In the genomic region with DNA sequence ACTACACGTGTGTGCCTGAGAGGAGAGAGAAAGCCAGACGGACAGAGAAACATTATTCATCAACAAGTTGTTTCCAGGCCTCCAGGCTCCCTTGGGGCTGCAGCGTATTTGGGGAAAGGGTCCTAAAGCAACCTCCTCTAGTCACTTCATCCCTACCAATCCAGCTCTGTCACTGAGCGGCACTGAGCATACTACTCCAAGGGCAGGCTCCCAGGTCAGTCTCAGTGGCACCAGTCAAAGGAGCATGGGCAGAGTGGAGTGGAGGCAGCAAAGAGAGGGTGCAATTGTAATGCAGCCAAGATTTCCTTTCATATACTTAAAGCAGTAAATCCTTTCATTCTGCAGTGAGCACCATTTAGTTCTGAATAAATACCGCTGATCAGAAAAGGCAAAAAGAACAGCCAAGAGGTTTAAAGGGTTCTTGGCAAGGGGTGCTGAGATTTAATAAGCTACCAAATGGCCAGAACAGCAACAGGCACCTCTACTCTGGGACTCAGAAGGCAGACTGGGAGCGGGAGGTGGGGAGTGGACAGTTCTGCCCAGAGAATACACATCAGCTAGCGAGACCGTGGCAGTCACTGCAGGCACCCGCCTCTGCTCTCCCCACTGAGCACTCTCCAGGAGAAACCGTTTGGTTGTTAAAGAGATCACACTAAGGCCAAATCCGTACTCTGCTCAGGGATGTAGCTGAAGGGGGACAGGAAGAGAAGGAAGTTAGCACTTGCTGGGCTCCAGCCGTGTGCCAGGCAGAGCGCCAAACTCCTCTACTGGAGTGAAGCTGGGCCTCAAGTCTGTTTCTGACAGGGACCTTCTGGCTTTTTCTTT, we compare ENCODE assay signal across 8 mouse cellular contexts. TPM values are rescaled to one million over a fixed set of nuclear protein-coding genes. Genes with fewer than 3 reads are reported as not detected.
DNase-seq lines count a peak whose midpoint lies in the region; ATAC-seq and TF ChIP-seq lines count a peak whose summit lies in the region.
"Had no signal": no experiment of that assay in that cellular context is flagged by ENCODE, and none has a peak within 500 bp of the region (broad histone marks: within the 10 kb centered on the region; RNA-seq: fewer than 3 reads in every experiment).

No protein-coding gene starts in this region.

- no peak for TF ChIP-seq POLR2A in myocyte (IDR thresholded peaks at IDR 0.05; ENCODE audit: insufficient read length, low read depth)
- TF ChIP-seq POLR2A in thymus, adult 2 months (IDR thresholded peaks at IDR 0.05; ENCODE audit: control insufficient read depth, extremely low read depth, insufficient read depth, low read length, poor library complexity): no peak

- H3K27ac ChIP-seq in layer of hippocampus, adult 2 months: peak overlapping the region; percentile 72
- H3K27ac ChIP-seq in intestine, embryonic 15.5 days: peak overlapping the region; percentile 27; the same call in 1 of the 2 replicates
- H3K27ac ChIP-seq in thymus, adult 2 months (ENCODE audit: control insufficient read depth, insufficient read depth, low read length): no peak overlapping the region
- H3K27ac ChIP-seq: midbrain, embryonic 12.5 days had no signal

- H3K36me3 ChIP-seq in intestine, embryonic 15.5 days: no peaks in the 10 kb centered on the region
- no peaks in the 10 kb centered on the region for H3K36me3 ChIP-seq in myocyte (ENCODE audit: control insufficient read depth, insufficient read depth)
- no peaks in the 10 kb centered on the region for H3K36me3 ChIP-seq in thymus, adult 2 months (ENCODE audit: control insufficient read depth, insufficient read depth, low read length)

- ATAC-seq in intestine, embryonic 15.5 days: no peak

- no peak overlapping the region for H3K4me3 ChIP-seq in layer of hippocampus, adult 2 months
- H3K4me3 ChIP-seq in intestine, embryonic 15.5 days (replicated peaks): no peak overlapping the region
- H3K4me3 ChIP-seq in myocyte: no peak overlapping the region
- H3K4me3 ChIP-seq in thymus, adult 2 months (ENCODE audit: control insufficient read depth, insufficient read depth, low read length): no peak overlapping the region
- H3K4me3 ChIP-seq: midbrain, embryonic 12.5 days had no signal

- 65% methylated on average over 13 of the region's 13 CpGs for WGBS in intestine, embryonic 15.5 days
- 75% methylated on average over 13 of the region's 13 CpGs for WGBS in thymus, adult 2 months

- no peak overlapping the region for H3K4me2 ChIP-seq in intestine, embryonic 15.5 days (replicated peaks)
- H3K4me2 ChIP-seq in myocyte (ENCODE audit: low read depth): no peak overlapping the region
- H3K4me2 ChIP-seq: midbrain, embryonic 12.5 days had no signal

- H3ac ChIP-seq in myocyte (ENCODE audit: control insufficient read depth, insufficient read length): no peak overlapping the region

- TF ChIP-seq CTCF in layer of hippocampus, adult 2 months (conservative IDR thresholded peaks at IDR 0.05): no peak
- no peak for TF ChIP-seq CTCF in thymus, adult 2 months (IDR thresholded peaks at IDR 0.05; ENCODE audit: borderline replicate concordance, control insufficient read depth, extremely low read depth, insufficient read depth, low read length, poor library complexity)

- no peaks in the 10 kb centered on the region for H3K79me2 ChIP-seq in myocyte (ENCODE audit: control insufficient read depth, insufficient read depth)

- no peaks in the 10 kb centered on the region for H3K27me3 ChIP-seq in intestine, embryonic 15.5 days (replicated peaks)
- H3K27me3 ChIP-seq in myocyte (ENCODE audit: control insufficient read depth, insufficient read depth, insufficient read length): no peaks in the 10 kb centered on the region
- H3K27me3 ChIP-seq in thymus, adult 2 months (ENCODE audit: control insufficient read depth, insufficient read depth, low read length): no peaks in the 10 kb centered on the region
- H3K27me3 ChIP-seq: midbrain, embryonic 12.5 days had no signal

- no peak overlapping the region for H3K9ac ChIP-seq in intestine, embryonic 15.5 days
- H3K9ac ChIP-seq: midbrain, embryonic 12.5 days had no signal

- H3K9me3 ChIP-seq in intestine, embryonic 15.5 days: no peaks in the 10 kb centered on the region
- H3K9me3 ChIP-seq: midbrain, embryonic 12.5 days had no signal

- H3K4me1 ChIP-seq in intestine, embryonic 15.5 days (replicated peaks): 0 out of 2 replicates have a peak, but pooled peaks cover 4% of the 10 kb centered on the region
- no peaks in the 10 kb centered on the region for H3K4me1 ChIP-seq in thymus, adult 2 months (replicated peaks; ENCODE audit: control insufficient read depth, insufficient read depth, low read length)

- DNase-seq in layer of hippocampus, adult 2 months (ENCODE audit: low spot score in 2 of 2): no peak
- DNase-seq in layer of hippocampus, adult 9-10 months (ENCODE audit: low spot score): no peak
- DNase-seq in cerebellum, postnatal 10 days: peak; percentile 89 to 93
- no peak for DNase-seq in spleen, adult 18-20 months
- DNase-seq in thymus, adult 2 months: no peak

TF ChIP-seq in myocyte, 11 proteins besides CTCF, POLR2A, EP300 and RAD21:
- TF ChIP-seq POLR2AphosphoS2 (IDR thresholded peaks at IDR 0.05; ENCODE audit: insufficient read length, low read depth): peak; percentile 15
- TF ChIP-seq SRF (IDR thresholded peaks at IDR 0.05; ENCODE audit: control insufficient read depth, insufficient read length, low read depth): no peak
- TF ChIP-seq MYOD1 (IDR thresholded peaks at IDR 0.05; ENCODE audit: control insufficient read depth in 1 of 3, insufficient read length in 2 of 3, low read depth in 2 of 3): no peak
- no peak for TF ChIP-seq CEBPB (IDR thresholded peaks at IDR 0.05; ENCODE audit: insufficient read depth, poor library complexity, severe bottlenecking)

RNA-seq across cellular contexts. Expression of a gene that starts 19.8 kb away (rescaled TPM):
- 10 to 100 TPM; 75.6 to 81.3 TPM for total RNA-seq in layer of hippocampus, adult 2 months (2021)
- 72.0 and 75.6 TPM in 2 replicates for polyA plus RNA-seq in intestine, embryonic 15.5 days (2015; fragmentation: Nextera tagmentation; extraction: Ambion mirVana)
- 60.4 TPM for polyA plus RNA-seq in myocyte (2012; fragmentation: generic; extraction: Trizol)
- 77.6 and 93.9 TPM in 2 replicates for polyA plus RNA-seq in thymus, adult 2 months (2012; rRNA removed)

RNA-seq across cellular contexts. Expression of a gene that starts 28.8 kb away (rescaled TPM):
- total RNA-seq in layer of hippocampus, adult 2 months (2021): 10 to 100 TPM; 25.6 to 27.6 TPM
- polyA plus RNA-seq in intestine, embryonic 15.5 days (2015; fragmentation: Nextera tagmentation; extraction: Ambion mirVana): 21.3 and 22.3 TPM in 2 replicates
- 141 TPM for polyA plus RNA-seq in myocyte (2012; fragmentation: generic; extraction: Trizol)
- 5.6 and 14.9 TPM in 2 replicates for polyA plus RNA-seq in thymus, adult 2 months (2012; rRNA removed)

RNA-seq across cellular contexts. Expression of a gene that starts 47.8 kb away (rescaled TPM):
- total RNA-seq in layer of hippocampus, adult 2 months (2021): 10 to 100 TPM; 12.9 to 13.1 TPM
- 14.8 and 17.4 TPM in 2 replicates for polyA plus RNA-seq in intestine, embryonic 15.5 days (2015; fragmentation: Nextera tagmentation; extraction: Ambion mirVana)
- polyA plus RNA-seq in myocyte (2012; fragmentation: generic; extraction: Trizol): 2.0 TPM
- polyA plus RNA-seq in thymus, adult 2 months (2012; rRNA removed): 51.2 and 65.7 TPM in 2 replicates

Comparison
In these comparisons a context has a peak if more than half of its experiments do, and no peak if none do; other contexts are left out.
1. DNase-seq: peak in cerebellum, postnatal 10 days (2 of 2); none in layer of hippocampus, adult 2 months (0 of 2), layer of hippocampus, adult 9-10 months (single experiment), spleen, adult 18-20 months (0 of 2) and thymus, adult 2 months (single experiment).